Mouse (Mus musculus) hindbrain, embryonic 11.5 days (tissue): ENCODE data around the gene Pgghg. TPM values are rescaled to one million over a fixed set of nuclear protein-coding genes. Genes with fewer than 3 reads are reported as not detected.

ENCODE experiments used
- ATAC-seq: fragments of 200-750 bp; cut with Nextera tagmentation; 2 replicates; pipeline ENCODE4 v1.8.0; 2017; ENCODE audit warnings: mild to moderate bottlenecking, moderate TSS enrichment, moderate library complexity; ENCODE audit not compliant: low FRiP score
- DNase-seq: peaks from one replicate; pipeline ENCODE4 v3.0.0-alpha.2; 2015; ENCODE audit warnings: low spot score
- H3K27ac ChIP-seq: fragments of 300-500 bp; sonication (generic); 2 replicates; pipeline ENCODE4 v1.5.1; 2014; ENCODE audit warnings: mild to moderate bottlenecking, low read depth, low read length
- H3K27me3 ChIP-seq: fragments of 300-500 bp; sonication (generic); 2 replicates; pipeline ENCODE4 v1.6.1; 2014; ENCODE audit warnings: mild to moderate bottlenecking, low read length, moderate library complexity, mixed read lengths; ENCODE audit not compliant: control insufficient read depth, insufficient read depth
- H3K36me3 ChIP-seq: fragments of 300-500 bp; sonication (generic); 2 replicates; pipeline ENCODE4 v1.6.1; 2014; ENCODE audit warnings: mild to moderate bottlenecking, low read length, moderate library complexity, mixed read lengths; ENCODE audit not compliant: control insufficient read depth, insufficient read depth
- H3K4me1 ChIP-seq: fragments of 300-500 bp; sonication (generic); replicated peaks from 2 replicates; pipeline ENCODE4 v1.6.1; 2014; ENCODE audit warnings: low read length, mixed read lengths; ENCODE audit not compliant: control insufficient read depth, insufficient read depth
- H3K4me2 ChIP-seq: fragments of 300-500 bp; sonication (generic); replicated peaks from 2 replicates; pipeline ENCODE4 v1.6.1; 2014; ENCODE audit warnings: mild to moderate bottlenecking, low read depth, low read length
- H3K4me3 ChIP-seq: fragments of 300-500 bp; sonication (generic); 2 replicates; pipeline ENCODE4 v1.5.1; 2014; ENCODE audit warnings: low read depth, low read length
- H3K9ac ChIP-seq: fragments of 300-500 bp; sonication (generic); 2 replicates; pipeline ENCODE4 v1.6.1; 2014; ENCODE audit warnings: low read depth, low read length
- H3K9me3 ChIP-seq: fragments of 300-500 bp; sonication (generic); 2 replicates; pipeline ENCODE4 v1.6.1; 2016; ENCODE audit warnings: low read length; ENCODE audit not compliant: control insufficient read depth
- WGBS: fragments of 180-500 bp; shearing (Covaris S2); extraction: QIAGEN DNeasy Blood & Tissue Kit; methylation state at CpG from one replicate; pipeline ENCODE4 v1.1.7; 2014; 5-methylcytosine and 5-hydroxymethylcytosine counted together
- polyA plus RNA-seq: library from polyadenylated mRNA; unstranded; fragments of >200 nt; fragmentation: Nextera tagmentation; extraction: Ambion mirVana; gene quantifications from 2 replicates; pipeline ENCODE4 v1.2.1, GENCODE M21; 2014

Pgghg gene
- polyA plus RNA-seq, 1 experiment from 2014 or later = 9.7 TPM

- H3K9ac ChIP-seq = peak overlapping the region; percentile 59; the same call in 1 of the 2 replicates
- H3K4me1 ChIP-seq = no peaks in the 10 kb centered on the region
- H3K4me3 ChIP-seq = peak overlapping the region; percentile 39
- no peaks in the 10 kb centered on the region; the same call in 1 of the 2 replicates for H3K27me3 ChIP-seq
- DNase-seq (no peak), ATAC-seq (peak; percentile 12; the same call in 1 of the 2 replicates)
- no peaks in the 10 kb centered on the region for H3K36me3 ChIP-seq
- 59% methylated on average over 9 of the region's 9 CpGs for WGBS
- H3K9me3 ChIP-seq = no peaks in the 10 kb centered on the region
- peak overlapping the region; percentile 43 for H3K4me2 ChIP-seq
- H3K27ac ChIP-seq = no peak overlapping the region
Observed at GRCm38 (mm10) chr7:140942341-140942740, 1.1 kb downstream of the Pgghg start.

DNA sequence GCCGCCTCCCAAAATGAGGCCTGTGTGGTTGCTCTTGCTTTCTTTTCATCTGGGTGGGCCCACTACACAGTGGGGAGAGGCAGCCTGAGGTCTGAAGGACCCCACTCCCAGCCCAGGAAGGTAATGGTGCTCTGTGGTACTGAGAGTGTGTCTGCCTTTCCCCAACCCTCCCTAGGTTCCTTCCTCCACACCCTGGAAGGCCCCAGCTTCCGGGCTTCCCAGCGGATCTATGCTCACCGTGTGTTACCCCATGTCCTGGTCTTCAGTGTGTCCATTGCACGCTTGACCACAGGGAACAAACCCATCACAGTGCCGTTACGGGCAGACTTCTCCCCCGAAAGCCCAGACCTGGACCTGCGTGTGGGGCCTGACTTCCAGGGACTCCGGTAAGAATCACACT, 1.6 kb downstream of the Pgghg start:
- H3K4me1 ChIP-seq = no peaks in the 10 kb centered on the region
- no peak overlapping the region for H3K27ac ChIP-seq
- H3K4me3 ChIP-seq = no peak overlapping the region
- no peaks in the 10 kb centered on the region for H3K36me3 ChIP-seq
- H3K9ac ChIP-seq = no peak overlapping the region
- H3K9me3 ChIP-seq = no peaks in the 10 kb centered on the region
- H3K4me2 ChIP-seq = no peak overlapping the region
- DNase-seq (no peak), ATAC-seq (no peak)
- H3K27me3 ChIP-seq = no peaks in the 10 kb centered on the region; the same call in 1 of the 2 replicates
- 89% methylated on average over 10 of the region's 10 CpGs for WGBS

- H3K36me3 ChIP-seq = no peaks in the 10 kb centered on the region
- H3K4me1 ChIP-seq = no peaks in the 10 kb centered on the region
- H3K27me3 ChIP-seq = no peaks in the 10 kb centered on the region; the same call in 1 of the 2 replicates
- H3K9ac ChIP-seq = no peak overlapping the region
- WGBS = 91% methylated on average over 4 of the region's 4 CpGs
- DNase-seq = no peak
- no peak overlapping the region for H3K4me2 ChIP-seq
- H3K27ac ChIP-seq = no peak overlapping the region
- no peak overlapping the region for H3K4me3 ChIP-seq
- no peak for ATAC-seq
- no peaks in the 10 kb centered on the region for H3K9me3 ChIP-seq
Observed at GRCm38 (mm10) chr7:140943356-140943755, 2.2 kb downstream of the Pgghg start.

DNA sequence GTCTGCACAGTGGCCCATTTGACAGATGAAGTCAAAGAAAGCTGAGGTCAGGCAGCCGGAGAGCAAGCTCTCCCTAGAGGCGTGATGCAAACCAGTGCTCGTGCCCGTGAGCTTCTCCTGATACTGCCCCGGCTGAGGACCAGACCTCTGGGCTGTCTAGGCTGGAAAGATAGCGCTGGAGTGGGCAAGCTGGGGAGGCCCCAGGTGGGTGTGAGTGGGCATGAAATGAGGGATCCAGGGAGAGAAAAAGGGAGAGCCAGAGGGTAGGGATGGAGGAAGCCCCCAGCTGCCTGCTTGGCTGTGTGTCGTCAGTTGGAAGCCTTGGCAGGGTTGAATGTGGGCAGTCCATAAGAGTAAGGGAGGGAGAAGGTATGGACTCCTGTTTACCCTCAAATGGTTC, 3.0 kb downstream of the Pgghg start:
- H3K4me2 ChIP-seq = no peak overlapping the region
- H3K36me3 ChIP-seq = no peaks in the 10 kb centered on the region
- ATAC-seq (no peak), DNase-seq (no peak)
- no peaks in the 10 kb centered on the region; the same call in 1 of the 2 replicates for H3K27me3 ChIP-seq
- no peaks in the 10 kb centered on the region for H3K9me3 ChIP-seq
- no peak overlapping the region for H3K9ac ChIP-seq
- H3K4me3 ChIP-seq = no peak overlapping the region
- H3K27ac ChIP-seq = no peak overlapping the region
- H3K4me1 ChIP-seq = no peaks in the 10 kb centered on the region
- 89% methylated on average over 7 of the region's 7 CpGs for WGBS

DNA sequence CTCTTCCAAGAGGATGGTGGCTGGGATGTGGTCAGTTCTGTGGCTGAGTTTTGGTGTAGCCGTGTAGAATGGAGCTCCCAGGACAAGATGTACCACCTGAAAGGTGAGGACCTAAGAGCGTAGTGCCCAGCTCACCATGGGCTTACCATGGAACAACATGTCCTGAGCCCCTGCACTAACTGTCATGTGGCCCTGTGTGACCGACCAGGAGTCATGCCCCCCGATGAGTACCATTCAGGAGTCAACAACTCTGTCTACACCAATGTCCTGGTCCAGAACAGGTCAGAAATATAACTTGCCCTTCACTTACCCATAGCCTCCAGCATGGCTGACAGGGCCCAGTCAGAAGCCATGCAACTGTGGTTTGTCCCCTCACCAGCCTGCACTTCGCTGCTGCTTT, 4.1 kb downstream of the Pgghg start:
- Histone ChIP-seq H3K4me2 (no peak overlapping the region), H3K4me3 (no peak overlapping the region), H3K4me1 (no peaks in the 10 kb centered on the region), H3K27me3 (no peaks in the 10 kb centered on the region; the same call in 1 of the 2 replicates), H3K36me3 (no peaks in the 10 kb centered on the region), H3K9me3 (no peaks in the 10 kb centered on the region), H3K27ac (no peak overlapping the region), H3K9ac (no peak overlapping the region)
- no peak for DNase-seq
- WGBS = 90% methylated on average over 5 of the region's 5 CpGs
- no peak for ATAC-seq

- Histone ChIP-seq H3K4me2 (no peak overlapping the region), H3K27me3 (no peaks in the 10 kb centered on the region; the same call in 1 of the 2 replicates), H3K9ac (no peak overlapping the region), H3K36me3 (no peaks in the 10 kb centered on the region), H3K9me3 (no peaks in the 10 kb centered on the region), H3K27ac (no peak overlapping the region), H3K4me3 (no peak overlapping the region), H3K4me1 (no peaks in the 10 kb centered on the region; the same call in 1 of the 2 replicates)
- DNase-seq = no peak
- WGBS = 89% methylated on average over 10 of the region's 10 CpGs
- ATAC-seq = no peak
Observed at GRCm38 (mm10) chr7:140946311-140946710, 5.1 kb downstream of the Pgghg start.

- H3K4me3 ChIP-seq = no peak overlapping the region
- no peaks in the 10 kb centered on the region; the same call in 1 of the 2 replicates for H3K4me1 ChIP-seq
- H3K9ac ChIP-seq = no peak overlapping the region
- no peak for ATAC-seq
- no peak overlapping the region for H3K4me2 ChIP-seq
- no peak overlapping the region for H3K27ac ChIP-seq
- H3K9me3 ChIP-seq = no peaks in the 10 kb centered on the region
- H3K36me3 ChIP-seq = no peaks in the 10 kb centered on the region
- no peak for DNase-seq
- WGBS = 64% methylated on average over 7 of the region's 7 CpGs
- H3K27me3 ChIP-seq = no peaks in the 10 kb centered on the region; the same call in 1 of the 2 replicates
Observed at GRCm38 (mm10) chr7:140946980-140947379, 5.8 kb downstream of the Pgghg start.

DNA sequence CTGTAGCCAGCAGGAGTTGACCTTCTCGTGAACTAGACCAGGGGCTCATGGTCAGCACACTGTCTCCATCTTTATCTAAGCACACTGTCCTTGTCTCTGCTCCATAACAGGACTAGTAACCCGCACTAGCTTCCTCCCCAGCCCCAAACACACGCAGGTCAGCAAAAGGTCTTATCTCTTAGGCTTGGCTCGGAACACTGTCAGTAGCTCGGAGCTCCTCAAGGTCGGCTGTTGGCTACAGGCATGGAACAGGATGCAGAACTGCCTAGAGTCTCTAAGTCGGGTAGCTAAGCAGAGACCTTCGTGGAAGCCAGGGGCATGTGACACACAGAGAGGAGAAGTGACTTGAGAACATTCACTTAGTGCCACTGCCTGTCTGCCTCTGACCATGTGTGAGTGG, 7.0 kb downstream of the Pgghg start:
- ATAC-seq (no peak), DNase-seq (no peak)
- Histone ChIP-seq H3K9ac (no peak overlapping the region), H3K4me3 (no peak overlapping the region), H3K27me3 (no peaks in the 10 kb centered on the region; the same call in 1 of the 2 replicates), H3K36me3 (no peaks in the 10 kb centered on the region), H3K27ac (no peak overlapping the region), H3K4me2 (no peak overlapping the region), H3K4me1 (no peaks in the 10 kb centered on the region; the same call in 1 of the 2 replicates), H3K9me3 (no peaks in the 10 kb centered on the region)
- WGBS = 89% methylated on average over 8 of the region's 8 CpGs

DNA sequence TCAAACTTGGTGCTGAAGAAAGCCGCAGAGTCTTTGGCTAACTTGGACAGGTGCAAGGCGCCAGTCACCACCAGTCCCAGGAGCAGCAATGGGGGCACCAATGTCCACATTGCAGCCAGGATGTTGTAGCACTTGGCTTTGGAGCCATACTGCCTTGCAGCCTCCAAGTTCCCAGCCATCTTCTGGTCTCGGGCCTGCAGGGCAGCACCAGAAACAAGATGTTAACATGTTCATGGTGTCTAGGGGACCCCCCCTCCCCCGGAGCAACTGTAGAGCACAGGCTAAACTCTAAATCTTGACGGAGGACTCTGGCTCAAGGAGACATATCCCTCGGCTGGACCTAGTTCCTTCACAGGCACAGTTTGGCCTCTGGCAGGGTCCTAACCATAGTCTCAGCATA, 8.1 kb downstream of the Pgghg start:
- DNase-seq (no peak), ATAC-seq (no peak)
- H3K9ac ChIP-seq = no peak overlapping the region
- H3K4me2 ChIP-seq = no peak overlapping the region
- no peaks in the 10 kb centered on the region for H3K9me3 ChIP-seq
- H3K4me1 ChIP-seq = no peaks in the 10 kb centered on the region; the same call in 1 of the 2 replicates
- H3K27ac ChIP-seq = no peak overlapping the region
- no peaks in the 10 kb centered on the region for H3K36me3 ChIP-seq
- H3K4me3 ChIP-seq = no peak overlapping the region
- WGBS = 87% methylated on average over 6 of the region's 6 CpGs
- H3K27me3 ChIP-seq = no peaks in the 10 kb centered on the region
